Mouse (Mus musculus): ENCODE measurements around the gene Ndufaf2. TPM values are rescaled to one million over a fixed set of nuclear protein-coding genes. Genes with fewer than 3 reads are reported as not detected.

The Ndufaf2 gene
- polyA plus RNA-seq, 1 experiment from 2014 or later = 49.2 TPM

GRCm38 (mm10) chr13:108007861-108008260 lies 150.6 kb downstream of the Ndufaf2 start:
- 61% methylated on average over 4 of the region's 4 CpGs for WGBS (ENCODE audit: insufficient replicate concordance)

GRCm38 (mm10) chr13:107996301-107996700 lies 162.1 kb downstream of the Ndufaf2 start:
- Histone ChIP-seq H3K36me3 (no peaks in the 10 kb centered on the region), H3K9ac (no peak overlapping the region), H3K27me3 (replicated peaks) (no peaks in the 10 kb centered on the region), H3K4me3 (no peak overlapping the region), H3K27ac (no peak overlapping the region), H3K4me2 (no peak overlapping the region), H3K4me1 (no peaks in the 10 kb centered on the region), H3K9me3 (replicated peaks) (no peaks in the 10 kb centered on the region)
- 78% methylated on average over 3 of the region's 3 CpGs for WGBS (ENCODE audit: insufficient replicate concordance)
- no peak for ATAC-seq

More at GRCm38 (mm10) chr13:108007861-108008260, 150.6 kb downstream of the Ndufaf2 start:
- no peak overlapping the region for H3K27ac ChIP-seq
- H3K27me3 ChIP-seq (replicated peaks) = no peaks in the 10 kb centered on the region
- H3K9me3 ChIP-seq (replicated peaks) = no peaks in the 10 kb centered on the region
- no peak overlapping the region for H3K9ac ChIP-seq
- no peaks in the 10 kb centered on the region for H3K36me3 ChIP-seq
- no peak overlapping the region for H3K4me3 ChIP-seq
- H3K4me2 ChIP-seq = no peak overlapping the region
- no peaks in the 10 kb centered on the region for H3K4me1 ChIP-seq
- no peak for ATAC-seq

- Histone ChIP-seq H3K4me2 (no peak overlapping the region), H3K27ac (no peak overlapping the region), H3K9ac (no peak overlapping the region), H3K36me3 (no peaks in the 10 kb centered on the region), H3K27me3 (replicated peaks) (no peaks in the 10 kb centered on the region), H3K9me3 (replicated peaks) (no peaks in the 10 kb centered on the region), H3K4me3 (no peak overlapping the region), H3K4me1 (no peaks in the 10 kb centered on the region)
- WGBS (ENCODE audit: insufficient replicate concordance) = 68% methylated on average over 7 of the region's 7 CpGs
- no peak for ATAC-seq
Observed at GRCm38 (mm10) chr13:107995211-107995610, 163.2 kb downstream of the Ndufaf2 start.

GRCm38 (mm10) chr13:107992573-107992972 lies 165.8 kb downstream of the Ndufaf2 start:
- Histone ChIP-seq H3K4me1 (no peaks in the 10 kb centered on the region), H3K9me3 (replicated peaks) (no peaks in the 10 kb centered on the region), H3K4me3 (no peak overlapping the region), H3K27ac (no peak overlapping the region), H3K27me3 (replicated peaks) (no peaks in the 10 kb centered on the region), H3K36me3 (no peaks in the 10 kb centered on the region), H3K9ac (no peak overlapping the region), H3K4me2 (no peak overlapping the region)
- WGBS (ENCODE audit: insufficient replicate concordance) = 33% methylated on average over 1 of the region's 1 CpGs
- ATAC-seq = 0 out of 2 replicates have a peak, but pooled peaks have one; percentile 42

- ATAC-seq = no peak
- H3K27ac ChIP-seq = no peak overlapping the region
- H3K9ac ChIP-seq = no peak overlapping the region
- H3K4me2 ChIP-seq = no peak overlapping the region
- no peaks in the 10 kb centered on the region for H3K4me1 ChIP-seq
- H3K36me3 ChIP-seq = no peaks in the 10 kb centered on the region
- 67% methylated on average over 5 of the region's 5 CpGs for WGBS (ENCODE audit: insufficient replicate concordance)
- H3K27me3 ChIP-seq (replicated peaks) = no peaks in the 10 kb centered on the region
- no peak overlapping the region for H3K4me3 ChIP-seq
- no peaks in the 10 kb centered on the region for H3K9me3 ChIP-seq (replicated peaks)
Observed at GRCm38 (mm10) chr13:107984641-107985040, 173.8 kb downstream of the Ndufaf2 start.

- H3K4me2 ChIP-seq = no peak overlapping the region
- H3K27ac ChIP-seq = no peak overlapping the region
- 76% methylated on average over 5 of the region's 5 CpGs for WGBS (ENCODE audit: insufficient replicate concordance)
- H3K4me3 ChIP-seq = no peak overlapping the region
- ATAC-seq = no peak
- no peak overlapping the region for H3K9ac ChIP-seq
- H3K36me3 ChIP-seq = no peaks in the 10 kb centered on the region
- no peaks in the 10 kb centered on the region for H3K4me1 ChIP-seq
- no peaks in the 10 kb centered on the region for H3K27me3 ChIP-seq (replicated peaks)
- H3K9me3 ChIP-seq (replicated peaks) = no peaks in the 10 kb centered on the region
Observed at GRCm38 (mm10) chr13:107984186-107984585, 174.2 kb downstream of the Ndufaf2 start.

GRCm38 (mm10) chr13:107983231-107983847 lies 175.1 kb downstream of the Ndufaf2 start:
- Histone ChIP-seq H3K4me2 (no peak overlapping the region), H3K27me3 (replicated peaks) (no peaks in the 10 kb centered on the region), H3K9ac (no peak overlapping the region), H3K36me3 (no peaks in the 10 kb centered on the region), H3K4me3 (no peak overlapping the region), H3K27ac (no peak overlapping the region), H3K4me1 (no peaks in the 10 kb centered on the region), H3K9me3 (replicated peaks) (no peaks in the 10 kb centered on the region)
- no peak for ATAC-seq
- WGBS (ENCODE audit: insufficient replicate concordance) = 73% methylated on average over 6 of the region's 6 CpGs

- H3K4me2 ChIP-seq = no peak overlapping the region
- H3K27me3 ChIP-seq (replicated peaks) = no peaks in the 10 kb centered on the region
- H3K36me3 ChIP-seq = no peaks in the 10 kb centered on the region
- ATAC-seq = no peak
- H3K4me3 ChIP-seq = no peak overlapping the region
- H3K9me3 ChIP-seq (replicated peaks) = no peaks in the 10 kb centered on the region
- no peak overlapping the region for H3K9ac ChIP-seq
- H3K4me1 ChIP-seq = no peaks in the 10 kb centered on the region
- 82% methylated on average over 6 of the region's 6 CpGs for WGBS (ENCODE audit: insufficient replicate concordance)
- H3K27ac ChIP-seq = no peak overlapping the region
Observed at GRCm38 (mm10) chr13:107979461-107979860, 179.0 kb downstream of the Ndufaf2 start.

GRCm38 (mm10) chr13:107976886-107977656 lies 181.4 kb downstream of the Ndufaf2 start:
- Histone ChIP-seq H3K4me1 (no peaks in the 10 kb centered on the region), H3K9ac (no peak overlapping the region), H3K36me3 (no peaks in the 10 kb centered on the region), H3K4me2 (no peak overlapping the region), H3K4me3 (no peak overlapping the region), H3K9me3 (replicated peaks) (no peaks in the 10 kb centered on the region), H3K27ac (no peak overlapping the region), H3K27me3 (replicated peaks) (no peaks in the 10 kb centered on the region)
- ATAC-seq = no peak
- 77% methylated on average over 16 of the region's 16 CpGs for WGBS (ENCODE audit: insufficient replicate concordance)

GRCm38 (mm10) chr13:107972451-107972850 lies 186.0 kb downstream of the Ndufaf2 start:
- Histone ChIP-seq H3K27ac (no peak overlapping the region), H3K4me1 (no peaks in the 10 kb centered on the region), H3K9me3 (replicated peaks) (no peaks in the 10 kb centered on the region), H3K27me3 (replicated peaks) (no peaks in the 10 kb centered on the region), H3K36me3 (no peaks in the 10 kb centered on the region), H3K9ac (no peak overlapping the region), H3K4me2 (no peak overlapping the region), H3K4me3 (no peak overlapping the region)
- no peak for ATAC-seq
- WGBS (ENCODE audit: insufficient replicate concordance) = 70% methylated on average over 4 of the region's 4 CpGs

GRCm38 (mm10) chr13:107971868-107972267 lies 186.6 kb downstream of the Ndufaf2 start:
- no peaks in the 10 kb centered on the region for H3K36me3 ChIP-seq
- H3K27ac ChIP-seq = no peak overlapping the region
- no peak overlapping the region for H3K4me3 ChIP-seq
- H3K27me3 ChIP-seq (replicated peaks) = no peaks in the 10 kb centered on the region
- no peak for ATAC-seq
- H3K4me1 ChIP-seq = no peaks in the 10 kb centered on the region
- no peak overlapping the region for H3K4me2 ChIP-seq
- 81% methylated on average over 7 of the region's 7 CpGs for WGBS (ENCODE audit: insufficient replicate concordance)
- no peak overlapping the region for H3K9ac ChIP-seq
- H3K9me3 ChIP-seq (replicated peaks) = no peaks in the 10 kb centered on the region

- H3K4me2 ChIP-seq = no peak overlapping the region
- H3K27ac ChIP-seq = no peak overlapping the region
- H3K9ac ChIP-seq = no peak overlapping the region
- H3K36me3 ChIP-seq = no peaks in the 10 kb centered on the region
- H3K27me3 ChIP-seq (replicated peaks) = no peaks in the 10 kb centered on the region
- WGBS (ENCODE audit: insufficient replicate concordance) = 72% methylated on average over 11 of the region's 11 CpGs
- no peaks in the 10 kb centered on the region for H3K9me3 ChIP-seq (replicated peaks)
- H3K4me3 ChIP-seq = no peak overlapping the region
- ATAC-seq = no peak
- H3K4me1 ChIP-seq = no peaks in the 10 kb centered on the region
Observed at GRCm38 (mm10) chr13:107970422-107971142, 187.8 kb downstream of the Ndufaf2 start.
